Mouse (Mus musculus) CD4-positive naive resting alpha-beta T cell, adult 57 days (primary cell): ENCODE results near the gene Gm13285. TPM values are rescaled to one million over a fixed set of nuclear protein-coding genes. Genes with fewer than 3 reads are reported as not detected.

Source experiments
- total RNA-seq: library from RNA; stranded (reverse); gene quantifications from one replicate; pipeline ENCODE4 v1.2.4, GENCODE M21; 2023

Gene Gm13285
- not detected for total RNA-seq

GRCm38 (mm10) chr4:88799365-88799764 lies at the start of gene Gm13285:
TSS of gene Gm13285 (plus strand) at chr4:88799665.

GRCm38 (mm10) chr4:88754818-88755340 lies 44.6 kb upstream of the Gm13285 start, which contains the start of gene Gm13271:
TSS of gene Gm13271 (plus strand) at chr4:88754868.

GRCm38 (mm10) chr4:88759610-88760268 lies 39.7 kb upstream of the Gm13285 start, which contains the start of gene Gm13283:
TSS of gene Gm13283 (plus strand) at chr4:88760119.

DNA sequence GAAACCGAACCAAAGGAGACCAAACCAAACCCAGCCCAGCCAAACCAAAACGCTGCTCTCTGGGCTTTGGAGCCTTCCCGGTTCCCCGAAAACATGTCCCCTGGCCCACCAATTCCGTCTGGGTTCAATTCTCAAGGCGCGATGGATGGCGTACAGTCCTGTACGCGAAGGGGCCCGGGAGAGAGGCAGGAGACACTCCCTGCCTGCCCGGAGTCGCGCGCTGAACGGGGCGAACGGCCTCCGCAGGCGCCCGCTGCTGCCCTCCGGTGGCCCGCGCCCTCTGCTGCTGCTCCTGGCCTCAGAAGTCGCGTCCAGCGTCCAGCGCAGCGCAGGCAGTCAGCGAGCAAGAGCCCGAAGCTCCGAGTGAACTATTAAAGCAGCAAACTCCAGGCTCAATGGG lies 25.9 kb upstream of the Gm13285 start, which contains the start of gene Gm13290:
TSS of gene Gm13290 (plus strand) at position 301 of the 400 bp plus-strand sequence.

GRCm38 (mm10) chr4:88776622-88777021 lies 22.8 kb upstream of the Gm13285 start, which contains the start of gene Gm13289:
TSS of gene Gm13289 (plus strand) at chr4:88776922.

GRCm38 (mm10) chr4:88779550-88779949 lies 19.9 kb upstream of the Gm13285 start, which contains the start of gene Gm13272:
TSS of gene Gm13272 (plus strand) at chr4:88779850.

DNA sequence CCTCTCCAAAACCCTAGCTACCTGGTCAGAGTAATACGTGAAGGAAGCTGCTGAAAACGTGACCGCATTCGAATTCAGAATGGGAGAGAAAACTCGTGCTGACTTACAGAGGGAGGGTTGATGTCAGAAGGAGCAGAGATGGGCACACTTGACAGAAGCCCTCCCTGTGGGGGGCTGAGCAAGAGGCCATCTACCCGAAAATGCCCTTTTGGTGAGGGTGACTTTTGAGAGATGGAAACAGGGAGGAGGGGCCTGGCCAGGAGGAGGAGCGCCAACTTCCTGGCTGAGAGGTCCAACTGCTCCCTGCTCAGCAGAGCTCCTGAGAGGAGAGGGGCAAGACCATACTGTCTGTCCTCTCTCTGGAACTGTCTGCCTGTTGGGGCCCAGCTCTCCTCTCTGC lies 17.6 kb upstream of the Gm13285 start, which contains the start of gene Ifnz:
TSS of gene Ifnz (plus strand) at position 301 of the 400 bp plus-strand sequence.

DNA sequence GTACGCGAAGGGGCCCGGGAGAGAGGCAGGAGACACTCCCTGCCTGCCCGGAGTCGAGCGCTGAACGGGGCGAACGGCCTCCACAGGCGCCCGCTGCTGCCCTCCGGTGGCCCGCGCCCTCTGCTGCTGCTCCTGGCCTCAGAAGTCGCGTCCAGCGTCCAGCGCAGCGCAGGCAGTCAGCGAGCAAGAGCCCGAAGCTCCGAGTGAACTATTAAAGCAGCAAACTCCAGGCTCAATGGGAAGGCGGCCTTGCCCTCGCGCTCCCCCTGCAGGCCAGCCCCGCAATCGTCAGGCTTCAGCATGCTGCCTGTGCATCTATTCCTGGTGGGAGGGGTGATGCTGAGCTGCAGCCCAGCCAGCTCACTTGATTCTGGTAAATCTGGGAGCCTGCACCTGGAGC lies 14.1 kb upstream of the Gm13285 start, which contains the start of gene Gm13276:
TSS of gene Gm13276 (plus strand) at position 301 of the 400 bp plus-strand sequence.

DNA sequence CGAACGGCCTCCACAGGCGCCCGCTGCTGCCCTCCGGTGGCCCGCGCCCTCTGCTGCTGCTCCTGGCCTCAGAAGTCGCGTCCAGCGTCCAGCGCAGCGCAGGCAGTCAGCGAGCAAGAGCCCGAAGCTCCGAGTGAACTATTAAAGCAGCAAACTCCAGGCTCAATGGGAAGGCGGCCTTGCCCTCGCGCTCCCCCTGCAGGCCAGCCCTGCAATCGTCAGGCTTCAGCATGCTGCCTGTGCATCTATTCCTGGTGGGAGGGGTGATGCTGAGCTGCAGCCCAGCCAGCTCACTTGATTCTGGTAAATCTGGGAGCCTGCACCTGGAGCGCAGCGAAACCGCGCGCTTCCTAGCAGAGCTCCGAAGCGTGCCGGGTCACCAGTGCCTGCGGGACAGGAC lies 11.1 kb upstream of the Gm13285 start, which contains the start of gene Gm13277:
TSS of gene Gm13277 (plus strand) at position 231 of the 400 bp plus-strand sequence.

DNA sequence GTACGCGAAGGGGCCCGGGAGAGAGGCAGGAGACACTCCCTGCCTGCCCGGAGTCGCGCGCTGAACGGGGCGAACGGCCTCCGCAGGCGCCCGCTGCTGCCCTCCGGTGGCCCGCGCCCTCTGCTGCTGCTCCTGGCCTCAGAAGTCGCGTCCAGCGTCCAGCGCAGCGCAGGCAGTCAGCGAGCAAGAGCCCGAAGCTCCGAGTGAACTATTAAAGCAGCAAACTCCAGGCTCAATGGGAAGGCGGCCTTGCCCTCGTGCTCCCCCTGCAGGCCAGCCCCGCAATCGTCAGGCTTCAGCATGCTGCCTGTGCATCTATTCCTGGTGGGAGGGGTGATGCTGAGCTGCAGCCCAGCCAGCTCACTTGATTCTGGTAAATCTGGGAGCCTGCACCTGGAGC lies 8.2 kb upstream of the Gm13285 start, which contains the start of gene Gm13278:
TSS of gene Gm13278 (plus strand) at position 301 of the 400 bp plus-strand sequence.

GRCm38 (mm10) chr4:88793936-88794675 lies 5.4 kb upstream of the Gm13285 start, which contains the start of gene Gm13275:
TSS of gene Gm13275 (plus strand) at chr4:88794487.

DNA sequence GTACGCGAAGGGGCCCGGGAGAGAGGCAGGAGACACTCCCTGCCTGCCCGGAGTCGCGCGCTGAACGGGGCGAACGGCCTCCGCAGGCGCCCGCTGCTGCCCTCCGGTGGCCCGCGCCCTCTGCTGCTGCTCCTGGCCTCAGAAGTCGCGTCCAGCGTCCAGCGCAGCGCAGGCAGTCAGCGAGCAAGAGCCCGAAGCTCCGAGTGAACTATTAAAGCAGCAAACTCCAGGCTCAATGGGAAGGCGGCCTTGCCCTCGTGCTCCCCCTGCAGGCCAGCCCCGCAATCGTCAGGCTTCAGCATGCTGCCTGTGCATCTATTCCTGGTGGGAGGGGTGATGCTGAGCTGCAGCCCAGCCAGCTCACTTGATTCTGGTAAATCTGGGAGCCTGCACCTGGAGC lies 2.4 kb upstream of the Gm13285 start, which contains the start of gene Gm13279:
TSS of gene Gm13279 (plus strand) at position 301 of the 400 bp plus-strand sequence.

DNA sequence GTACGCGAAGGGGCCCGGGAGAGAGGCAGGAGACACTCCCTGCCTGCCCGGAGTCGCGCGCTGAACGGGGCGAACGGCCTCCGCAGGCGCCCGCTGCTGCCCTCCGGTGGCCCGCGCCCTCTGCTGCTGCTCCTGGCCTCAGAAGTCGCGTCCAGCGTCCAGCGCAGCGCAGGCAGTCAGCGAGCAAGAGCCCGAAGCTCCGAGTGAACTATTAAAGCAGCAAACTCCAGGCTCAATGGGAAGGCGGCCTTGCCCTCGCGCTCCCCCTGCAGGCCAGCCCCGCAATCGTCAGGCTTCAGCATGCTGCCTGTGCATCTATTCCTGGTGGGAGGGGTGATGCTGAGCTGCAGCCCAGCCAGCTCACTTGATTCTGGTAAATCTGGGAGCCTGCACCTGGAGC lies 3.5 kb downstream of the Gm13285 start, which contains the start of gene Gm13287:
TSS of gene Gm13287 (plus strand) at position 301 of the 400 bp plus-strand sequence.

DNA sequence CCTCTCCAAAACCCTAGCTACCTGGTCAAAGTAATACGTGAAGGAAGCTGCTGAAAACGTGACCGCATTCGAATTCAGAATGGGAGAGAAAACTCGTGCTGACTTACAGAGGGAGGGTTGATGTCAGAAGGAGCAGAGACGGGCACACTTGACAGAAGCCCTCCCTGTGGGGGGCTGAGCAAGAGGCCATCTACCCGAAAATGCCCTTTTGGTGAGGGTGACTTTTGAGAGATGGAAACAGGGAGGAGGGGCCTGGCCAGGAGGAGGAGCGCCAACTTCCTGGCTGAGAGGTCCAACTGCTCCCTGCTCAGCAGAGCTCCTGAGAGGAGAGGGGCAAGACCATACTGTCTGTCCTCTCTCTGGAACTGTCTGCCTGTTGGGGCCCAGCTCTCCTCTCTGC lies 5.8 kb downstream of the Gm13285 start, which contains the start of gene Gm13288:
TSS of gene Gm13288 (plus strand) at position 301 of the 400 bp plus-strand sequence.

GRCm38 (mm10) chr4:88815928-88816327 lies 16.5 kb downstream of the Gm13285 start, which contains the start of gene Ifna7:
TSS of gene Ifna7 (plus strand) at chr4:88816228.

GRCm38 (mm10) chr4:88819659-88820058 lies 20.2 kb downstream of the Gm13285 start, which contains the start of gene Ifna11:
TSS of gene Ifna11 (plus strand) at chr4:88819959.

GRCm38 (mm10) chr4:88827116-88827515 lies 27.7 kb downstream of the Gm13285 start, which contains the start of gene Ifna6:
TSS of gene Ifna6 (plus strand) at chr4:88827416.

DNA sequence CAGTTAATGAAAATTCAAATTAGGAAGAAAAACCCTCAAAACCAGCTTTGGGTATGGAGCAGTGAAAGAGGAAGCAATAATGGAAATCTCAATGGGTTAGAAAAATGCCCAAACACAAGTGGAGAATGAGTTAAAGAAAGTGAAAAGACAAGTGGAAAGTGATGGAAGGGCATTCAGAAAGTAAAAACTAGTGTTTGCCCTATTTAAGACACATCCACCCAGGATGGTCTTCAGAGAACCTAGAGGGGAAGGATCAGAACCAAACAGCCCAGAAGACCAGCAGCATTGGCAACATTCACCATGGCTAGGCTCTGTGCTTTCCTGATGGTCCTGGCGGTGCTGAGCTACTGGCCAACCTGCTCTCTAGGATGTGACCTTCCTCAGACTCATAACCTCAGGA lies 35.8 kb downstream of the Gm13285 start, which contains the start of gene Ifna5:
TSS of gene Ifna5 (plus strand) at position 301 of the 400 bp plus-strand sequence.

DNA sequence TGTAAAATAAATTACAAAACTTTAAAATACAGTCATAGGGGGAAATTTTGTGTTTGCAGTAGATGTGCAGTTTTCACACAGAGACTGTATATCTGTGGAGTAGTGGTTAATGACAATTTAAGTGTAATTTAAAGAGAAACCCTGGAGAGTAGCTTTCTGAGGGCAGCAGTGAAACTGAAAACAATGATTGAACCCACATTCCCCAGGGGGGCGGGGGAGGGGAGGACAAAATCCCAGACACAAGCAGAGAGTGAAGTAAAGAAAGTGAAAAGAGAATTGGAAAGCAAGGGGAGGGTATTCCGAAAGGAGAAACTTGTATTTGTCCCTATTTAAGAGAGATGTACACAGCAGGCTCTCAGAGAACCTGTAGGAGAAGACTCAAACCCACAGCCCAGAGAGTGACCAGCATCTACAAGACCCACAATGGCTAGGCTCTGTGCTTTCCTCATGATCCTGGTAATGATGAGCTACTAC lies 42.0 kb downstream of the Gm13285 start, which contains the start of gene Ifna4:
TSS of gene Ifna4 (plus strand) at position 424 of the 474 bp plus-strand sequence.

DNA sequence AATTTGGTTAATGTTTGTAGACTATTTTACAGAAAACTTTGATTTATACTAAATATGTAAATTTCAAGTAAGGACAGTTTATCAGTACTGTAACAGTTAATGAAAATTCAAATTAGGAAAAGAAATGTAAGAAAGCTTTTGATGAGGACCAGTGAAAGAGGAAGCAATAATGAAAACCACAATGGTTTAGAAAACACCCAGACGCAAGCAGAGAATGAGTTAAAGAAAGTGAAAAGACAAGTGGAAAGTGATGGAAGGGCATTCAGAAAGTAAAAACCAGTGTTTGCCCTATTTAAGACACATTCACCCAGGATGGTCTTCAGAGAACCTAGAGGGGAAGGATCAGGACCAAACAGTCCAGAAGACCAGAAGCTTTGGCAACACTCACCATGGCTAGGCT lies 50.2 kb downstream of the Gm13285 start, which contains the start of gene Ifna1:
TSS of gene Ifna1 (plus strand) at position 390 of the 400 bp plus-strand sequence.

